Mouse (Mus musculus): ENCODE data around the gene Lcp2. TPM values are rescaled to one million over a fixed set of nuclear protein-coding genes. Genes with fewer than 3 reads are reported as not detected.

Gene Lcp2
- polyA plus RNA-seq (2015; fragmentation: Illumina TruSeq; extraction: RNeasy Lipid Tissue Mini Kit (QIAGEN cat#74804); ENCODE audit: low read depth, low replicate concordance) = 1.9 TPM

GRCm38 (mm10) chr11:34046767-34047541 is at the start of gene Lcp2:
Gene Lcp2, plus strand, starts transcription at chr11:34046920.

DNA sequence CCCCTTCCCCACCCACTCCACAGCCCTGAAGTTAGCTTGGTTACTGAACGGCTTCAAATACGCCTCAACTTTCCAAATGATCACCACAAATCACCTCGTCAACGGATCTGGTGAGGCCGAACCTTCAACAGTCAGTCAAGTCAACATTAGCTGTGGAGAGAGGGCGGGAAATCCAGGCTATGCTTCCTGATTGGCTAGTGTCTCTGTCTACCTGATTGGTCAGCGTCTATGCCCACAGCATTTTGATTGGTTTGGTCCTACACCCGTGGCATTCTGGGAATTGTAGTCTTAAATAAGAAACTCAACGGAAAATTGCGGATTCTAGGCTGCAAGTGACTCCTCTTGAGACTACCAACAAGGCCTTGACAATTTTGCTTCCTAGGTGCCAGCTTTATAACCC is 51.7 kb downstream of the Lcp2 start, which contains the start of gene 4930469K13Rik:
Gene 4930469K13Rik, minus strand, starts transcription at position 133 of the 400 bp plus-strand sequence.

Other genes starting within 250 kb of the Lcp2 start
- gene Kcnmb1, start 83.9 kb upstream of the Lcp2 start, polyA plus RNA-seq (2015; fragmentation: Illumina TruSeq; extraction: RNeasy Lipid Tissue Mini Kit (QIAGEN cat#74804); ENCODE audit: low read depth, low replicate concordance) = 1.0 TPM
- gene Kcnip1, start 53.8 kb upstream of the Lcp2 start, polyA plus RNA-seq (2015; fragmentation: Illumina TruSeq; extraction: RNeasy Lipid Tissue Mini Kit (QIAGEN cat#74804); ENCODE audit: low read depth, low replicate concordance) = 39.7 TPM
- gene 4930469K13Rik, start 51.6 kb downstream of the Lcp2 start, polyA plus RNA-seq (2015; fragmentation: Illumina TruSeq; extraction: RNeasy Lipid Tissue Mini Kit (QIAGEN cat#74804); ENCODE audit: low read depth, low replicate concordance) = not detected
- not detected for gene Foxi1, start 161.2 kb downstream of the Lcp2 start, polyA plus RNA-seq (2015; fragmentation: Illumina TruSeq; extraction: RNeasy Lipid Tissue Mini Kit (QIAGEN cat#74804); ENCODE audit: low read depth, low replicate concordance)

Measured in brain, adult 10 weeks (tissue).